Mouse (Mus musculus) G1E-ER4 (cell line): Measurements from ENCODE around the gene Ascc2. TPM values are rescaled to one million over a fixed set of nuclear protein-coding genes. Genes with fewer than 3 reads are reported as not detected.

Experiments used
- GATA1 ChIP-seq: IDR thresholded peaks from one replicate; pipeline ENCODE4 v1.8.0; 2012; ENCODE audit warnings: low read length, inconsistent platforms
- polyA plus RNA-seq: library from polyadenylated mRNA; stranded (reverse); fragments of >175 nt; gene quantifications from 2 replicates; pipeline ENCODE4 v1.2.3, GENCODE M21; 2012

The Ascc2 gene
- polyA plus RNA-seq, 1 experiment = 57.4 TPM

- TF ChIP-seq GATA1 = no peak
Measured at GRCm38 (mm10) chr11:4622442-4622986, 15.0 kb upstream of the Ascc2 start.

DNA sequence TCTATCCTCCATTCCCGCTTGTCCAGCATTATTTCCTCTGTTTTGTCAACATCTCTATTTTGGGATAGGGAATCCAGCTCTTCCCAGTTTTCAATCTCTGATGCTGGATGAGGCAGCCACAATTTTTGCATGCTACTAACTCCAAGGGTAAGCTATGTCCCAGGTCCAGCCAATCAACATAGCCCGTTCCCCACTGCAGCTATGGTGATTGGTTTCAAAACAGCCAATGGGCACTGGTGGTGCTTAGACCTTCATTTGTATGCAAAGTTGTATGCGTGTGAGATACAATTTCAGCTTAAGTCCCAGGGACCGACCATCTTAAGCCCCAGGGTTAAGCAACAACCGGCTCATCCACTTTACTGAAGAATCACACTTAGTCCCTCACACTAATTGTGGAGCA lies 14.6 kb upstream of the Ascc2 start:
- TF ChIP-seq GATA1 = no peak

- no peak for TF ChIP-seq GATA1
Measured at GRCm38 (mm10) chr11:4625931-4626330, 11.6 kb upstream of the Ascc2 start.

DNA sequence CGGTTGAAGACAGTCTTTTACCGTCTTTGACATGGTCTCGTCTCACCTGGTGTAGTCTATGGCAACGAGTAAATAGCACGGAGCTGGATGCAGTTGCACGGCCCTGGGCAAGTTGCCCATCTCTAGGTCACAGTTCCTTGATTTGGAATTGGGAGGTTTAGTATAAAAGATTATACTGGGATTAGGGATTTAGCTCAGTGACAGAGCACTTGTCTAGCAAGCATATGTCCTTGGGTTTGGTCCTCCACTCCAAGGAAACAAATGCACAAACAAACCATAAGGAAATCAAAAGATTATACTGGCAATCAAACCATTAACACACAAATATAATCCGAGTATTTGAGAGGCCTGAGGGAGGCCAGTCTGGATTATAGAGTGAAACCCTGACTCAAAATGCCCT lies 9.9 kb upstream of the Ascc2 start:
- TF ChIP-seq GATA1 = no peak

DNA sequence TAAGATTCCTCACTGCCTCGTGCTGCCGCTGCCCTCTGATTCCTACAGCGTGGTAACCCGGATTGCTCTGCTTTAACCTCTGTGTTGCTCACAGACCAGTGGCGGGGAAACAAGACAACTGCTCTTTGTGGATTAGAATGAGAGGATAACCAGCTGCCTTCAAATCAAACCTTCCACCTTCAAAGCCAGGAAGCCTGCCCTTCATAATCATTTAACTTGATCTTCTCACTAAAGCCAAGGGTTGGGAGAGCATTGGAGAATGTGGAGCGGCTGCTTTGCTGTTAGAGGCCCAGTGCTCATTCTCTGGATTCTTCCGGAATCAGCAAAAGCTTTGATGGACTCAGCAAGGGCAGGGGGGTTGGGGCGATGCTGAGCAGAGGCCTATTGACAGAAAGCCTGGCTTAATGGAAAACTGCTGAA lies 7.7 kb upstream of the Ascc2 start:
- no peak for TF ChIP-seq GATA1

DNA sequence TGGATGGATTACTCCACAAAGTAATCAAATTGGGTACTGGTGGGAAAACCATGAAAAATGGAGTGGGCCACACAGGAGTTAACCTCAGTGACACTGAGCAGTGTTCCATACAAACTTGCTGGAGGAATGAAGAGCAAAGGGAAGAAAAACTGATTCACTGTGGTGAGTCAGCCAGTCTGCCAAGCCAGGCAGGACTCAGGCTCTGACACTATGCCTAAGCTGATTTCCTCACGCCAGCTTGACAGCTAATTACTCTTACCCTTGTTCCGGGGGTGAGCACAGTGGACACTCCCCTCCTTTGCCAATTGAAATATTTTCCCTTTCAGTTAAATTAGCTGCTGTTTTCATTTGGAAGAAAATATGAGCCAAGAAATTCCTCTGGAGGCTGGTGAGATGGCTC lies 4.1 kb upstream of the Ascc2 start:
- TF ChIP-seq GATA1 = no peak

- TF ChIP-seq GATA1 = no peak
Measured at GRCm38 (mm10) chr11:4634395-4634794, 3.2 kb upstream of the Ascc2 start.

DNA sequence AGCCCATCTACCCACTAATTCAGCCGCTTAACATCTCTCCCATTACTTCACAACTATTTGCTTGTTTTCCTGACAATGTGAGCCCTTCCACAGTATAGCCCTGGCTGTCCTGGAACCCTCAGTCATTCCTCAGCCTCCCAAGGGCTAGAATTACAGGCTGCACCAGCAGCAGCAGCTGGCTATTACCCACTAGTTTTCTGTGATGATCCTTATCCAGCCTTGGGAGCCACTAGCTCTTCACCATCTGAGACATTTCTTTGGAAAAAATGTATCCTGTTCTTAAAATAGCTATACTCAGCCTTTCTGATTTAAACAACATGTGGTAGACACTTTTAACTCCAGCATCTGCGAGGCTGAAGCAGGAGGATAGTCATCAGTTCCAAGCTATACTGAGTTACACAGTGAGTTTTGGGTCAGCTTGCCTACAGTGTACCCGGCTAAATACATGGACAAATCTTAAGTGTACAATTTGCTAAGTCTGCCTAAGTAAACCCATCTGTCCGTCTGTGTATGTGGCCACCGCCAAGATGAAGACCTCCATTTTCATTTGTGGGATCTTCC lies 685 bp upstream of the Ascc2 start:
- no peak for TF ChIP-seq GATA1

- TF ChIP-seq GATA1 = no peak
Measured at GRCm38 (mm10) chr11:4638261-4638660, 714 bp downstream of the Ascc2 start.

DNA sequence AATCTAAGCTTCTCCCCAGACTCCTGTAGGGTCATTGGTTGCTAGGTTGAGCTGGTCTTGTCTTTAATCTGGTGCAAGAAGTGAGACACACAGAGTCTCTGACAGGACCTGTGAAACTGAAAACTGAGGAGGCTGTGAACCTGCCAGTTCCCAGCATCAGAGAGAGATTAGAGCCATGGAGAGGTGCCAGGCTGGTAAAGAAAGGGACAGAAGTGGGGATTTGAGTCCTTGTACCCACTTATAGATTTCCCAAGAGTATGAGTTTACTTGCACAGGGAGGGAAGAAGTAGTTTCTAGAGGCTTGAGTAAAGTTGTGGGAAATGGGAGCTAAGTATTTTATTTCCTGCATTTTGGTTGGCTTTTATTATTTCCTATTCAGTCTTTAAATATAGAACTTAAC lies 3.6 kb downstream of the Ascc2 start:
- no peak for TF ChIP-seq GATA1

GRCm38 (mm10) chr11:4643722-4644121 lies 6.2 kb downstream of the Ascc2 start:
- TF ChIP-seq GATA1 = no peak

DNA sequence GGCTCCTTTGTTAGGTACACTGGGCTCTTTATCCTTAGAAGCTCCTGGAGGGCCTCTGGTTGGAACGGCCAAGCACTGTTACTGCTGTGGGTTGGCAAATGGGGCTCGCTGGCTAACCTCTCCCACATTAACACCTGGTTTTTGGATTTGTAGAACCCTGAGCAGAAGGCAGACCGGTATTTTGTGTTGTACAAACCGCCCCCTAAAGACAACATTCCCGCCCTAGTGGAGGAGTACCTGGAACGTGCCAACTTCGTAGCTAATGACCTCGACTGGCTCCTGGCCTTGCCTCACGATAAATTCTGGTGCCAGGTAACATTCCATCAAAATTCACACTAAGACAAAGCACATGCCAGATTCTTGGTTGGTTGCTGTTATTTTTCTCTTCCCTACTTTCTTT lies 8.9 kb downstream of the Ascc2 start:
- no peak for TF ChIP-seq GATA1

GRCm38 (mm10) chr11:4659818-4660217 lies 22.3 kb downstream of the Ascc2 start:
- TF ChIP-seq GATA1 = no peak

DNA sequence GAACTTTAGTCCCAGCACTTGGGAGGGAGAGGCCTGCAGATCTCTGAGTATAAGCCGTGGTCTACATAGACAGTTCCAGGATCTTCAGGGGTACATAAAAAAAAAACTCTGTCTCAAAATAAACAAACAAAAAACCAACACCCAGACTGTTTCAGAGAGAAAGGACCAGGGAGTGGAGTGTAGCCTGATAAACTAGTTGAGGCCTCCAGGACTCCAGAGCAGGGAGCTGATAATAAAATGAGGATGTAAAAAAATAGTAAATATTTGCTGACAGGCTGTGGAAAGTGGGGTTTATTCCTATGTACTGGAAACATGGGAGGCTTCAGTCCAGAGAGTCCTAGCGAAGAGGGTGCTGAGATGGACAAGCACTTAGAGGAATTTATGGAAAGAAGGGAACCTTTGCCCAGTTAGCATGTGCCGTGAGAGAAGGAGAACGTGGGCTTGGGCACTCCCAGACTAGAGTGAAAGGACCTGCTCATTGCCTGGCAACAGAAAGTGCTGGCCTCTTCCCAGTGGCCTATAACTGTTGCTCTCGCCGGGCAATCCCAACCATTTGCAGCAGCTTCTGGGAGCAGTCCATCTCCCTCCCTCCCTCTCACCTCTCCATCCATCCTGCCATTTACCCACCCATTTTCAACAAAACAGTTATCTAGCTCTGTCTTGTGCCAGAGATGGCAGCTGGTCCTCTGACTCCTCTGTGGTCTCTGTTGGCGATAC lies 22.9 kb downstream of the Ascc2 start:
- no peak for TF ChIP-seq GATA1

GRCm38 (mm10) chr11:4661324-4661723 lies 23.8 kb downstream of the Ascc2 start:
- no peak for TF ChIP-seq GATA1

DNA sequence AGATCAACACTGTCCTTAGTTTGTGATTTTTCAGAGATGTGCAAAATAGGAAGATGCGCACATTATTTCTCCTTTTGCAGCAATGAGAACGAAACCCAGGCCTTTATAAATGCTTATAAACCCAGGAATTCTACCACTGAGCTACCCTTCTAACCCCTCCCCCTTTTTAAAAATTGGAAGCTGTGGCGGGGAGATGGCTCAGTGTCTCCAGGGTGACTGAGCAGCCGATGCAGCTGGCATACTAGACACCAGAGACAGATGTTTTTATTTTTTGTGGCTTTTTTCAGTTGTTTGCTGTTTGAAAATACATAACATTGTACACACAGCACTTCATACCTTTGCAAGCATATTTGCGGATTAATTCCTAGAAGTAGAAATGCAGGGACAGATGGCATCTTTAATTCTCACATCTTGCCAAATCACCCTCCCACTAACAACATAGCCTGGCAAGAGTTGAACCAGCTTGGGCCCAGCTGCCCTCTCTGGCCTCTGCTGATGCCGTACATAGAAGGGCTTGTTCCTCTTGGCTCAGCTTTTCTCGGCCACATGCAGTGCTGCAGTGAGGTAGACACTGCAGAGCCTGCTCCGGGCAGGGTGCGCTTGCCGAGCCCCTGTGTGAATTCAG lies 24.4 kb downstream of the Ascc2 start:
- TF ChIP-seq GATA1 = no peak

DNA sequence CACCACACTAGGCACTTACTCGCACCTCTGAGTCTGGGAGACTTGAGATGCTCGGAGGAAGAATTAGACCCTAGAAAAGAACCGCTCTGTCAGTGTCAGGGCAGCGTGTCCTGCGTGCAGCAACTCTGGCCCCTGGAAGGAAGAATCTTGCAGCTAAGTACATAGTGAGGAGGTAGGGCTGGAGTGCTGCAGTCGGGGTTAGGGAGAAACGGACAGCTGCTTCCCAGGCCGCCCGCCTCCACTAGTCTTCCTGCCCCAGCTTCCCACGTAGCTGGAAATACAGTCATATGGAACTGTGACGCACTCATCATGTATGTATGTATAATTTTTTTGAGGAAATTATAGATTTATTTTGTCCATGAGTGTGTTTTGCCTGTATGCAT lies 24.9 kb downstream of the Ascc2 start:
- TF ChIP-seq GATA1 = no peak
